Mouse (Mus musculus): ENCODE data around the gene Lsamp. TPM values are rescaled to one million over a fixed set of nuclear protein-coding genes. Genes with fewer than 3 reads are reported as not detected.

Lsamp gene
- polyA plus RNA-seq, 1 experiment from 2014 or later: 0.95 TPM

GRCm38 (mm10) chr16:41937596-41937990 lies 1953.4 kb downstream of the Lsamp start:
- no peak for ATAC-seq (ENCODE audit: insufficient read depth)
- DNase-seq: no peak
- Histone ChIP-seq H3K9ac (no peak overlapping the region), H3K9me3 (ENCODE audit: low read depth, low read length) (no peaks in the 10 kb centered on the region), H3K4me2 (no peak overlapping the region), H3K4me1 (ENCODE audit: insufficient read depth) (no peaks in the 10 kb centered on the region), H3K36me3 (ENCODE audit: insufficient read depth) (no peaks in the 10 kb centered on the region), H3K4me3 (ENCODE audit: low read depth, low read length) (no peak overlapping the region), H3K27ac (ENCODE audit: low read depth) (no peak overlapping the region), H3K27me3 (ENCODE audit: insufficient read depth, low read length) (no peaks in the 10 kb centered on the region)
- 83% methylated on average over 1 of the region's 1 CpGs for WGBS
- TF ChIP-seq CTCF (IDR thresholded peaks at IDR 0.05; ENCODE audit: low read depth): no peak

- Histone ChIP-seq H3K27ac (ENCODE audit: low read depth) (no peak overlapping the region), H3K9me3 (ENCODE audit: low read depth, low read length) (no peaks in the 10 kb centered on the region), H3K27me3 (ENCODE audit: insufficient read depth, low read length) (no peaks in the 10 kb centered on the region), H3K4me2 (no peak overlapping the region), H3K4me1 (ENCODE audit: insufficient read depth) (no peaks in the 10 kb centered on the region), H3K4me3 (ENCODE audit: low read depth, low read length) (no peak overlapping the region), H3K36me3 (ENCODE audit: insufficient read depth) (no peaks in the 10 kb centered on the region), H3K9ac (no peak overlapping the region)
- ATAC-seq (ENCODE audit: insufficient read depth) (no peak), DNase-seq (no peak)
- no peak for TF ChIP-seq CTCF (IDR thresholded peaks at IDR 0.05; ENCODE audit: low read depth)
- 88% methylated on average over 5 of the region's 5 CpGs for WGBS
Measured at GRCm38 (mm10) chr16:41938258-41938657, 1954.1 kb downstream of the Lsamp start.

- no peak for ATAC-seq (ENCODE audit: insufficient read depth)
- Histone ChIP-seq H3K27me3 (ENCODE audit: insufficient read depth, low read length) (no peaks in the 10 kb centered on the region), H3K9me3 (ENCODE audit: low read depth, low read length) (no peaks in the 10 kb centered on the region), H3K4me3 (ENCODE audit: low read depth, low read length) (no peak overlapping the region), H3K27ac (ENCODE audit: low read depth) (no peak overlapping the region), H3K36me3 (ENCODE audit: insufficient read depth) (no peaks in the 10 kb centered on the region), H3K4me2 (no peak overlapping the region), H3K9ac (no peak overlapping the region), H3K4me1 (ENCODE audit: insufficient read depth) (no peaks in the 10 kb centered on the region)
- no peak for TF ChIP-seq CTCF (IDR thresholded peaks at IDR 0.05; ENCODE audit: low read depth)
- WGBS: 79% methylated on average over 7 of the region's 7 CpGs
- no peak for DNase-seq
Measured at GRCm38 (mm10) chr16:41941591-41942315, 1957.6 kb downstream of the Lsamp start.

- 91% methylated on average over 3 of the region's 3 CpGs for WGBS
Measured at GRCm38 (mm10) chr16:41957811-41958210, 1973.7 kb downstream of the Lsamp start.

GRCm38 (mm10) chr16:41965636-41966035 lies 1981.5 kb downstream of the Lsamp start:
- ATAC-seq (ENCODE audit: insufficient read depth): no peak
- WGBS: 61% methylated on average over 1 of the region's 1 CpGs

More at GRCm38 (mm10) chr16:41957811-41958210, 1973.7 kb downstream of the Lsamp start:
- H3K9ac ChIP-seq: no peak overlapping the region
- no peak overlapping the region for H3K4me2 ChIP-seq
- no peak for TF ChIP-seq CTCF (IDR thresholded peaks at IDR 0.05; ENCODE audit: low read depth)
- ATAC-seq (ENCODE audit: insufficient read depth) (no peak), DNase-seq (no peak)
- H3K4me1 ChIP-seq (ENCODE audit: insufficient read depth): no peaks in the 10 kb centered on the region
- H3K36me3 ChIP-seq (ENCODE audit: insufficient read depth): no peaks in the 10 kb centered on the region
- H3K4me3 ChIP-seq (ENCODE audit: low read depth, low read length): no peak overlapping the region
- no peaks in the 10 kb centered on the region for H3K9me3 ChIP-seq (ENCODE audit: low read depth, low read length)
- H3K27me3 ChIP-seq (ENCODE audit: insufficient read depth, low read length): no peaks in the 10 kb centered on the region
- H3K27ac ChIP-seq (ENCODE audit: low read depth): no peak overlapping the region

GRCm38 (mm10) chr16:41969215-41969614 lies 1985.1 kb downstream of the Lsamp start:
- no peak for TF ChIP-seq CTCF (IDR thresholded peaks at IDR 0.05; ENCODE audit: low read depth)
- ATAC-seq (ENCODE audit: insufficient read depth): no peak
- no peaks in the 10 kb centered on the region for H3K9me3 ChIP-seq (ENCODE audit: low read depth, low read length)
- H3K27ac ChIP-seq (ENCODE audit: low read depth): no peak overlapping the region
- H3K4me1 ChIP-seq (ENCODE audit: insufficient read depth): no peaks in the 10 kb centered on the region
- H3K4me3 ChIP-seq (ENCODE audit: low read depth, low read length): no peak overlapping the region
- H3K4me2 ChIP-seq: no peak overlapping the region
- H3K9ac ChIP-seq: no peak overlapping the region
- DNase-seq: no peak
- H3K27me3 ChIP-seq (ENCODE audit: insufficient read depth, low read length): no peaks in the 10 kb centered on the region
- H3K36me3 ChIP-seq (ENCODE audit: insufficient read depth): no peaks in the 10 kb centered on the region
- WGBS: 60% methylated on average over 2 of the region's 2 CpGs

More at GRCm38 (mm10) chr16:41965636-41966035, 1981.5 kb downstream of the Lsamp start:
- Histone ChIP-seq H3K9me3 (ENCODE audit: low read depth, low read length) (no peaks in the 10 kb centered on the region), H3K9ac (no peak overlapping the region), H3K4me2 (no peak overlapping the region), H3K4me3 (ENCODE audit: low read depth, low read length) (no peak overlapping the region), H3K4me1 (ENCODE audit: insufficient read depth) (no peaks in the 10 kb centered on the region), H3K36me3 (ENCODE audit: insufficient read depth) (no peaks in the 10 kb centered on the region), H3K27me3 (ENCODE audit: insufficient read depth, low read length) (no peaks in the 10 kb centered on the region), H3K27ac (ENCODE audit: low read depth) (no peak overlapping the region)
- no peak for TF ChIP-seq CTCF (IDR thresholded peaks at IDR 0.05; ENCODE audit: low read depth)
- DNase-seq: no peak

GRCm38 (mm10) chr16:41974866-41975719 lies 1990.9 kb downstream of the Lsamp start:
- H3K27ac ChIP-seq (ENCODE audit: low read depth): no peak overlapping the region
- DNase-seq: peak; percentile 4
- ATAC-seq (ENCODE audit: insufficient read depth): peak; percentile 58; the same call in 1 of the 2 replicates
- H3K9me3 ChIP-seq (ENCODE audit: low read depth, low read length): no peaks in the 10 kb centered on the region
- no peaks in the 10 kb centered on the region for H3K36me3 ChIP-seq (ENCODE audit: insufficient read depth)
- H3K4me3 ChIP-seq (ENCODE audit: low read depth, low read length): no peak overlapping the region
- 38% methylated on average over 2 of the region's 2 CpGs for WGBS
- TF ChIP-seq CTCF (IDR thresholded peaks at IDR 0.05; ENCODE audit: low read depth): no peak
- H3K4me2 ChIP-seq: no peak overlapping the region
- no peaks in the 10 kb centered on the region for H3K27me3 ChIP-seq (ENCODE audit: insufficient read depth, low read length)
- no peak overlapping the region for H3K9ac ChIP-seq
- H3K4me1 ChIP-seq (ENCODE audit: insufficient read depth): no peaks in the 10 kb centered on the region

Data from lung, embryonic 14.5 days (tissue).